Mouse (Mus musculus): ENCODE measurements at regions not wholly inside any gene's neighbourhood (a gene's known extent, or its start where the extent isn't known, plus 50 kb on each side); places are given as distances from the start of the nearest gene placed in this dataset.

GRCm38 (mm10) chr4:67861801-67862200 is 1034.4 kb downstream of the Tlr4 start:
- Histone ChIP-seq H3K36me3 (ENCODE audit: control insufficient read depth, insufficient read depth, low read length) (no peaks in the 10 kb centered on the region), H3K27ac (ENCODE audit: low read depth, low read length) (no peak overlapping the region), H3K4me1 (ENCODE audit: control insufficient read depth, insufficient read depth, low read length) (no peaks in the 10 kb centered on the region), H3K9me3 (replicated peaks; ENCODE audit: control insufficient read depth, low read length) (no peaks in the 10 kb centered on the region), H3K9ac (ENCODE audit: low read depth, low read length) (no peak overlapping the region), H3K27me3 (ENCODE audit: control insufficient read depth, insufficient read depth, low read length) (no peaks in the 10 kb centered on the region), H3K4me2 (no peak overlapping the region), H3K4me3 (ENCODE audit: low read depth, low read length) (no peak overlapping the region)
- 59% methylated on average over 1 of the region's 1 CpGs for WGBS (ENCODE audit: insufficient replicate concordance)
- no peak for ATAC-seq (replicated peaks; ENCODE audit: insufficient number of reproducible peaks, low FRiP score, low TSS enrichment)

- Histone ChIP-seq H3K36me3 (ENCODE audit: control insufficient read depth, insufficient read depth, low read length) (no peaks in the 10 kb centered on the region), H3K27me3 (ENCODE audit: control insufficient read depth, insufficient read depth, low read length) (no peaks in the 10 kb centered on the region), H3K9me3 (replicated peaks; ENCODE audit: control insufficient read depth, low read length) (no peaks in the 10 kb centered on the region), H3K27ac (ENCODE audit: low read depth, low read length) (no peak overlapping the region), H3K4me2 (no peak overlapping the region), H3K4me3 (ENCODE audit: low read depth, low read length) (no peak overlapping the region), H3K9ac (ENCODE audit: low read depth, low read length) (no peak overlapping the region), H3K4me1 (ENCODE audit: control insufficient read depth, insufficient read depth, low read length) (no peaks in the 10 kb centered on the region)
- WGBS (ENCODE audit: insufficient replicate concordance), result 71% methylated on average over 4 of the region's 4 CpGs
- ATAC-seq (replicated peaks; ENCODE audit: insufficient number of reproducible peaks, low FRiP score, low TSS enrichment), result no peak
These were observed 1025.6 kb downstream of the Tlr4 start for GRCm38 (mm10) chr4:67853001-67853400.

GRCm38 (mm10) chr4:67833397-67833796 is 1006.0 kb downstream of the Tlr4 start:
- no peak overlapping the region for H3K9ac ChIP-seq (ENCODE audit: low read depth, low read length)
- no peaks in the 10 kb centered on the region for H3K27me3 ChIP-seq (ENCODE audit: control insufficient read depth, insufficient read depth, low read length)
- H3K4me1 ChIP-seq (ENCODE audit: control insufficient read depth, insufficient read depth, low read length), result no peaks in the 10 kb centered on the region; the same call in 1 of the 2 replicates
- H3K9me3 ChIP-seq (replicated peaks; ENCODE audit: control insufficient read depth, low read length), result no peaks in the 10 kb centered on the region
- H3K27ac ChIP-seq (ENCODE audit: low read depth, low read length), result no peak overlapping the region
- H3K36me3 ChIP-seq (ENCODE audit: control insufficient read depth, insufficient read depth, low read length), result no peaks in the 10 kb centered on the region
- no peak overlapping the region for H3K4me2 ChIP-seq
- no peak overlapping the region for H3K4me3 ChIP-seq (ENCODE audit: low read depth, low read length)
- ATAC-seq (replicated peaks; ENCODE audit: insufficient number of reproducible peaks, low FRiP score, low TSS enrichment), result no peak
- 51% methylated on average over 4 of the region's 4 CpGs for WGBS (ENCODE audit: insufficient replicate concordance)

GRCm38 (mm10) chr4:67825484-67825883 is 998.1 kb downstream of the Tlr4 start:
- H3K27ac ChIP-seq (ENCODE audit: low read depth, low read length), result no peak overlapping the region
- H3K4me1 ChIP-seq (ENCODE audit: control insufficient read depth, insufficient read depth, low read length), result no peaks in the 10 kb centered on the region
- no peak overlapping the region for H3K4me3 ChIP-seq (ENCODE audit: low read depth, low read length)
- H3K9me3 ChIP-seq (replicated peaks; ENCODE audit: control insufficient read depth, low read length), result no peaks in the 10 kb centered on the region
- no peak overlapping the region for H3K4me2 ChIP-seq
- no peaks in the 10 kb centered on the region for H3K36me3 ChIP-seq (ENCODE audit: control insufficient read depth, insufficient read depth, low read length)
- ATAC-seq (replicated peaks; ENCODE audit: insufficient number of reproducible peaks, low FRiP score, low TSS enrichment), result no peak
- no peak overlapping the region for H3K9ac ChIP-seq (ENCODE audit: low read depth, low read length)
- 32% methylated on average over 1 of the region's 1 CpGs for WGBS (ENCODE audit: insufficient replicate concordance)
- no peaks in the 10 kb centered on the region for H3K27me3 ChIP-seq (ENCODE audit: control insufficient read depth, insufficient read depth, low read length)

GRCm38 (mm10) chr4:67796050-67796449 is 968.7 kb downstream of the Tlr4 start:
- ATAC-seq (replicated peaks; ENCODE audit: insufficient number of reproducible peaks, low FRiP score, low TSS enrichment), result no peak
- Histone ChIP-seq H3K4me3 (ENCODE audit: low read depth, low read length) (no peak overlapping the region), H3K4me2 (no peak overlapping the region), H3K9ac (ENCODE audit: low read depth, low read length) (no peak overlapping the region), H3K27me3 (ENCODE audit: control insufficient read depth, insufficient read depth, low read length) (no peaks in the 10 kb centered on the region), H3K9me3 (replicated peaks; ENCODE audit: control insufficient read depth, low read length) (no peaks in the 10 kb centered on the region), H3K27ac (ENCODE audit: low read depth, low read length) (no peak overlapping the region), H3K36me3 (ENCODE audit: control insufficient read depth, insufficient read depth, low read length) (no peaks in the 10 kb centered on the region), H3K4me1 (ENCODE audit: control insufficient read depth, insufficient read depth, low read length) (no peaks in the 10 kb centered on the region)
- WGBS (ENCODE audit: insufficient replicate concordance), result 59% methylated on average over 1 of the region's 1 CpGs
